Comparison of ENCODE assay signal across 8 mouse cellular contexts in the genomic region with DNA sequence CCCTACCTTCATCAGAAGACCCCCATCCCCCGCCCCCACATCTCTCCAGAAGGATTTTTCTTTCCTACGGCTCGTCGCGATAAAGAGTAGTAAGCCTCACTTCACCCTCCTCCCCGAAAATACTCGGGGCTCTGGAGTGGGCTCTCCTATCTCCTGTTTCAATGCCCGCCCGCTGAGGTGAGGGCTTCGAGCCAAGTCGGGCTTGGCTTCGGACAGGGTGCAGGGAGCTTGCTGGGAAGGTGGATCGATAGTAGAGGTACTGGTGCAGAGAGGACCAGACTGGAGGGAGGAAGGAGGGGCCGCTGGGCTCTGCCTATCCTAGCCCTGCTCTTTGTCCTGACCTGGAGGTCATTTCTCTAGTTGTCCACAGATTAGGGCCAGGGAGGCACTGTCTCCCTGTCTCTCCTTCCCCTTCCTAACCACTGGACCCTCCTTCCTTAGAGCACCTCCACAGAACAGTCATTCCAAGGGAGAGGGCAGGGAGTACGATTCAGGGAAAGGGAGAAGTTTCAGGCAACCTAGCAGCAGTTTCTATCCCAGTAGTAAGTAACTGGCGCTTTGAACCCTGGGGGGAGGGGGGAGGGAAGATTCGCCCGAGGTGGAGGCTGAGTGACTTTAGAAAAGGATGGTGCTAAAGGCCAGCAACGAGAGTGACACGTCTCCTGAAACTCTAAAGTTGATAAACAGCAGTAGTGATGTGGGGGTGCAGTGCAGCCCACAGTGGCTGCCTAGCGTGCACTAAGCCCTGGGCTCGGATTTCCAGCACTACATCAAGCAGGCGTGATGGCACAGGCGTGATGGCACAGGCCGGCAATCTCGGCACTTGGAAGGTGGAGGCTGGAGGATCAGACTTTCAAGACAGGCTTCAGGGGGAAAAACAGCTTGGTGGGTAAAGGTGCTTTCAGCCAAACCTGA. TPM values are rescaled to one million over a fixed set of nuclear protein-coding genes. Genes with fewer than 3 reads are reported as not detected.
DNase-seq lines count a peak whose midpoint lies in the region; ATAC-seq and TF ChIP-seq lines count a peak whose summit lies in the region.

No protein-coding gene starts in this region.

- no peak for TF ChIP-seq CTCF in testis, adult 2 months (IDR thresholded peaks at IDR 0.05; ENCODE audit: control insufficient read depth, insufficient read depth, insufficient replicate concordance, low read depth, low read length)

- H3K27ac ChIP-seq in testis, adult 2 months (ENCODE audit: control insufficient read depth, insufficient read depth, low read depth, low read length) = peak overlapping the region; percentile 25
- peak overlapping the region; percentile 97 for H3K27ac ChIP-seq in embryonic facial prominence, embryonic 10.5 days (replicated peaks)
- peak overlapping the region; percentile 94 for H3K27ac ChIP-seq in heart, embryonic 16.5 days (ENCODE audit: low read length)

- WGBS in embryonic facial prominence, embryonic 10.5 days = 2% methylated on average over 26 of the region's 26 CpGs
- 7% methylated on average over 26 of the region's 26 CpGs for WGBS in heart, embryonic 16.5 days

- no peak for TF ChIP-seq POLR2A in testis, adult 2 months (IDR thresholded peaks at IDR 0.05; ENCODE audit: control insufficient read depth, low read depth, low read length)

- peaks cover 47% of the 10 kb centered on the region for H3K4me1 ChIP-seq in testis, adult 2 months (ENCODE audit: control insufficient read depth, insufficient read depth, low read length)
- peaks cover 87% of the 10 kb centered on the region for H3K4me1 ChIP-seq in embryonic facial prominence, embryonic 10.5 days
- H3K4me1 ChIP-seq in heart, embryonic 16.5 days (ENCODE audit: control insufficient read depth, insufficient read depth, low read length) = peaks cover 67% of the 10 kb centered on the region

- H3K9me3 ChIP-seq in embryonic facial prominence, embryonic 10.5 days = no peaks in the 10 kb centered on the region
- no peaks in the 10 kb centered on the region for H3K9me3 ChIP-seq in heart, embryonic 16.5 days (replicated peaks; ENCODE audit: control insufficient read depth, low read length)

- peak overlapping the region; percentile 88 for H3K4me3 ChIP-seq in testis, adult 2 months (ENCODE audit: control insufficient read depth, low read depth, low read length)
- peak overlapping the region; percentile 92 for H3K4me3 ChIP-seq in embryonic facial prominence, embryonic 10.5 days
- peak overlapping the region; percentile 98 for H3K4me3 ChIP-seq in heart, embryonic 16.5 days (ENCODE audit: low read length)

- no peak for DNase-seq in testis, postnatal 10 days (ENCODE audit: low spot score)
- peak; percentile 65 for DNase-seq in embryonic facial prominence, embryonic 10.5 days (ENCODE audit: low spot score)
- DNase-seq in kidney, postnatal 25 days = peak; percentile 61 to 76
- DNase-seq in mesoderm, embryonic 11.5 days (ENCODE audit: low read depth, low spot score) = peak; percentile 59
- no peak for DNase-seq in right cerebral cortex, adult 18-20 months

- peak overlapping the region; percentile 87 for H3K4me2 ChIP-seq in heart, embryonic 16.5 days (ENCODE audit: low read depth, low read length)

- ATAC-seq in heart, embryonic 16.5 days (replicated peaks; ENCODE audit: extremely low read depth, insufficient read depth, low FRiP score) = no peak; the same call in 1 of the 2 replicates
- ATAC-seq in monocyte, adult 5-6 weeks (replicated peaks; ENCODE audit: insufficient number of reproducible peaks, low FRiP score, low TSS enrichment, poor library complexity, severe bottlenecking) = no peak

- no peaks in the 10 kb centered on the region for H3K36me3 ChIP-seq in testis, adult 2 months (ENCODE audit: control insufficient read depth, insufficient read depth, low read length)
- peaks cover 8% of the 10 kb centered on the region for H3K36me3 ChIP-seq in embryonic facial prominence, embryonic 10.5 days (replicated peaks)
- no peaks in the 10 kb centered on the region for H3K36me3 ChIP-seq in heart, embryonic 16.5 days (ENCODE audit: control insufficient read depth, insufficient read depth)

- H3K9ac ChIP-seq in heart, embryonic 16.5 days (ENCODE audit: low read length) = peak overlapping the region; percentile 99

- no peaks in the 10 kb centered on the region for H3K27me3 ChIP-seq in testis, adult 2 months (ENCODE audit: control insufficient read depth, insufficient read depth, low read length)
- H3K27me3 ChIP-seq in embryonic facial prominence, embryonic 10.5 days (replicated peaks; ENCODE audit: low read depth, poor library complexity, severe bottlenecking) = no peaks in the 10 kb centered on the region
- H3K27me3 ChIP-seq in heart, embryonic 16.5 days (ENCODE audit: control insufficient read depth, insufficient read depth, low read length) = no peaks in the 10 kb centered on the region

RNA-seq across cellular contexts. Expression of gene Map7d1, which starts 1.1 kb away (rescaled TPM):
- 6.0 and 7.5 TPM in 2 replicates for polyA plus RNA-seq in testis, adult 2 months (2012; rRNA removed)
- polyA plus RNA-seq in embryonic facial prominence, embryonic 10.5 days (2016; fragmentation: Nextera tagmentation; extraction: Ambion mirVana) = 60.9 and 62.9 TPM in 2 replicates
- polyA plus RNA-seq in heart, embryonic 16.5 days (2015; fragmentation: Nextera tagmentation; extraction: Ambion mirVana) = 34.7 and 36.1 TPM in 2 replicates
- 103 to 151 TPM (median 107 TPM) in 3 replicates for total RNA-seq in monocyte, adult 5-6 weeks (2017)

RNA-seq across cellular contexts. Expression of gene Trappc3, which starts 4.9 kb away (rescaled TPM):
- 20.1 and 20.5 TPM in 2 replicates for polyA plus RNA-seq in testis, adult 2 months (2012; rRNA removed)
- polyA plus RNA-seq in embryonic facial prominence, embryonic 10.5 days (2016; fragmentation: Nextera tagmentation; extraction: Ambion mirVana) = 91.8 and 92.3 TPM in 2 replicates
- 78.1 and 81.3 TPM in 2 replicates for polyA plus RNA-seq in heart, embryonic 16.5 days (2015; fragmentation: Nextera tagmentation; extraction: Ambion mirVana)
- 46.3 to 53.6 TPM (median 51.4 TPM) in 3 replicates for total RNA-seq in monocyte, adult 5-6 weeks (2017)

RNA-seq across cellular contexts. Expression of gene Col8a2, which starts 29.4 kb away (rescaled TPM):
- polyA plus RNA-seq in testis, adult 2 months (2012; rRNA removed) = 0.42 and 0.48 TPM in 2 replicates
- polyA plus RNA-seq in embryonic facial prominence, embryonic 10.5 days (2016; fragmentation: Nextera tagmentation; extraction: Ambion mirVana) = 7.3 and 11.2 TPM in 2 replicates
- polyA plus RNA-seq in heart, embryonic 16.5 days (2015; fragmentation: Nextera tagmentation; extraction: Ambion mirVana) = 4.5 and 5.0 TPM in 2 replicates
- 1.5 to 3.7 TPM (median 1.8 TPM) in 3 replicates for total RNA-seq in monocyte, adult 5-6 weeks (2017)

RNA-seq across cellular contexts. Expression of gene Thrap3, which starts 54.7 kb away (rescaled TPM):
- polyA plus RNA-seq in testis, adult 2 months (2012; rRNA removed) = 48.4 and 56.8 TPM in 2 replicates
- polyA plus RNA-seq in embryonic facial prominence, embryonic 10.5 days (2016; fragmentation: Nextera tagmentation; extraction: Ambion mirVana) = 262 and 263 TPM in 2 replicates
- polyA plus RNA-seq in heart, embryonic 16.5 days (2015; fragmentation: Nextera tagmentation; extraction: Ambion mirVana) = 137 and 143 TPM in 2 replicates
- 431 to 662 TPM (median 493 TPM) in 3 replicates for total RNA-seq in monocyte, adult 5-6 weeks (2017)

Comparison
In these comparisons a context has a peak if more than half of its experiments do, and no peak if none do; other contexts are left out.
1. H3K27ac ChIP-seq: peak in every context shown above with its lines; median percentile 97 in embryonic facial prominence, embryonic 10.5 days; 94 in heart, embryonic 16.5 days; 25 in testis, adult 2 months.
2. DNase-seq: peak in embryonic facial prominence, embryonic 10.5 days (single experiment), kidney, postnatal 25 days (2 of 2) and mesoderm, embryonic 11.5 days (single experiment); none in testis, postnatal 10 days (single experiment) and right cerebral cortex, adult 18-20 months (single experiment).
3. Peak in every context shown above with its lines, with median percentiles within 50 percentile points of each other: H3K4me3 ChIP-seq.